Mouse (Mus musculus) hindbrain, embryonic 15.5 days (tissue): ENCODE measurements at regions not wholly inside any gene's neighbourhood (a gene's known extent, or its start where the extent isn't known, plus 50 kb on each side); places are given as distances from the start of the nearest gene placed in this dataset.

Experiments used
- ATAC-seq: fragments of 200-750 bp; cut with Nextera tagmentation; 2 replicates; pipeline ENCODE4 v1.8.0; 2017; ENCODE audit warnings: low read depth, moderate number of reproducible peaks, moderate TSS enrichment; ENCODE audit not compliant: low FRiP score
- H3K27ac ChIP-seq: fragments of 300-500 bp; sonication (generic); replicated peaks from 2 replicates; pipeline ENCODE4 v1.5.1; 2015; ENCODE audit warnings: mild to moderate bottlenecking, inconsistent platforms
- H3K27me3 ChIP-seq: fragments of 300-500 bp; sonication (generic); 2 replicates; pipeline ENCODE4 v1.6.1; 2015; ENCODE audit warnings: control low read depth, inconsistent platforms
- H3K36me3 ChIP-seq: fragments of 300-500 bp; sonication (generic); 2 replicates; pipeline ENCODE4 v1.6.1; 2015; ENCODE audit warnings: control low read depth, inconsistent platforms
- H3K4me1 ChIP-seq: fragments of 300-500 bp; sonication (generic); replicated peaks from 2 replicates; pipeline ENCODE4 v1.6.1; 2015; ENCODE audit warnings: control low read depth, inconsistent platforms
- H3K4me2 ChIP-seq: fragments of 300-500 bp; sonication (generic); 2 replicates; pipeline ENCODE4 v1.6.1; 2015; ENCODE audit warnings: moderate library complexity, mild to moderate bottlenecking, inconsistent platforms
- H3K4me3 ChIP-seq: fragments of 300-500 bp; sonication (generic); 2 replicates; pipeline ENCODE4 v1.5.1; 2015; ENCODE audit warnings: mild to moderate bottlenecking, inconsistent platforms
- H3K9ac ChIP-seq: fragments of 300-500 bp; sonication (generic); 2 replicates; pipeline ENCODE4 v1.6.1; 2015; ENCODE audit warnings: inconsistent platforms
- H3K9me3 ChIP-seq: fragments of 300-500 bp; sonication (generic); 2 replicates; pipeline ENCODE4 v1.6.1; 2016; ENCODE audit warnings: control low read depth, inconsistent platforms
- WGBS: fragments of 180-500 bp; shearing (Covaris S2); methylation state at CpG from one replicate; pipeline ENCODE4 v1.1.7; 2015; 5-methylcytosine and 5-hydroxymethylcytosine counted together

DNA sequence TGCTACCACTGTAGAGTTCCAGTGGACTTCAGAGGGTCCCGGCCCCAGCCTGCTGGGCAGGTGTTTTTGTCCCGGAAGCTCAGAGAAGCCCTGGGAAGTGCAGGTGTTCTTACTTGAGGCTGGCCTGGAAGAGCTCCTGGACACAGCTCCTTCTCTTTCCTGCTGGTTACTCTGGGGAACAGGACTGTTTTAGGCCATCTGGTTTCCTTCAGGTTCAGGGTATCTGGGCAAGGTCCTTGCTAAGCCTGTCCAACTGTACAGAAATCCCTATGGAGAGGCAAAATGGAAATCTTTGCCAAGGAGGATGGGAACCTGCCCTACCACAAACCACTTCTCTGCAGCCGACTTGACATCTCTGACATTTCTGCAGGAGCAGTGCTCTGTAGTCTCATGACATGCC, 198.4 kb downstream of the Foxo1 start:
- WGBS = 76% methylated on average over 3 of the region's 3 CpGs

GRCm38 (mm10) chr3:52463911-52464310, 195.8 kb downstream of the Foxo1 start:
- no peak overlapping the region for H3K4me2 ChIP-seq
- H3K9me3 ChIP-seq = no peaks in the 10 kb centered on the region
- H3K9ac ChIP-seq = no peak overlapping the region
- WGBS = 46% methylated on average over 7 of the region's 7 CpGs
- H3K4me1 ChIP-seq = 0 out of 2 replicates have a peak, but pooled peaks cover 9% of the 10 kb centered on the region
- H3K4me3 ChIP-seq = no peak overlapping the region
- ATAC-seq = no peak
- H3K36me3 ChIP-seq = no peaks in the 10 kb centered on the region
- no peak overlapping the region for H3K27ac ChIP-seq
- H3K27me3 ChIP-seq = no peaks in the 10 kb centered on the region

More for the DNA sequence above, 198.4 kb downstream of the Foxo1 start:
- no peak overlapping the region for H3K9ac ChIP-seq
- no peaks in the 10 kb centered on the region for H3K27me3 ChIP-seq
- 0 out of 2 replicates have a peak overlapping the region, but pooled peaks have one; percentile 21 for H3K27ac ChIP-seq
- 0 out of 2 replicates have a peak, but pooled peaks cover 9% of the 10 kb centered on the region for H3K4me1 ChIP-seq
- H3K36me3 ChIP-seq = no peaks in the 10 kb centered on the region
- H3K4me3 ChIP-seq = no peak overlapping the region
- no peak for ATAC-seq
- H3K4me2 ChIP-seq = no peak overlapping the region
- H3K9me3 ChIP-seq = no peaks in the 10 kb centered on the region

GRCm38 (mm10) chr3:52454955-52455354, 186.8 kb downstream of the Foxo1 start:
- Histone ChIP-seq H3K4me3 (no peak overlapping the region), H3K27me3 (no peaks in the 10 kb centered on the region), H3K27ac (no peak overlapping the region), H3K36me3 (no peaks in the 10 kb centered on the region), H3K4me2 (no peak overlapping the region), H3K9me3 (no peaks in the 10 kb centered on the region), H3K4me1 (no peaks in the 10 kb centered on the region; the same call in 1 of the 2 replicates), H3K9ac (no peak overlapping the region)
- no peak for ATAC-seq
- 91% methylated on average over 5 of the region's 5 CpGs for WGBS

GRCm38 (mm10) chr3:52453041-52453440, 184.9 kb downstream of the Foxo1 start:
- H3K9me3 ChIP-seq = no peaks in the 10 kb centered on the region
- no peak for ATAC-seq
- no peak overlapping the region for H3K9ac ChIP-seq
- no peaks in the 10 kb centered on the region; the same call in 1 of the 2 replicates for H3K4me1 ChIP-seq
- 86% methylated on average over 3 of the region's 3 CpGs for WGBS
- no peaks in the 10 kb centered on the region for H3K36me3 ChIP-seq
- no peak overlapping the region for H3K4me3 ChIP-seq
- H3K27me3 ChIP-seq = no peaks in the 10 kb centered on the region
- H3K4me2 ChIP-seq = no peak overlapping the region
- H3K27ac ChIP-seq = no peak overlapping the region

GRCm38 (mm10) chr3:52452345-52452744, 184.2 kb downstream of the Foxo1 start:
- H3K4me1 ChIP-seq = no peaks in the 10 kb centered on the region; the same call in 1 of the 2 replicates
- no peak overlapping the region for H3K4me3 ChIP-seq
- no peak overlapping the region for H3K27ac ChIP-seq
- no peak overlapping the region for H3K4me2 ChIP-seq
- ATAC-seq = no peak
- H3K27me3 ChIP-seq = no peaks in the 10 kb centered on the region
- 58% methylated on average over 5 of the region's 5 CpGs for WGBS
- no peak overlapping the region for H3K9ac ChIP-seq
- no peaks in the 10 kb centered on the region for H3K9me3 ChIP-seq
- H3K36me3 ChIP-seq = no peaks in the 10 kb centered on the region

DNA sequence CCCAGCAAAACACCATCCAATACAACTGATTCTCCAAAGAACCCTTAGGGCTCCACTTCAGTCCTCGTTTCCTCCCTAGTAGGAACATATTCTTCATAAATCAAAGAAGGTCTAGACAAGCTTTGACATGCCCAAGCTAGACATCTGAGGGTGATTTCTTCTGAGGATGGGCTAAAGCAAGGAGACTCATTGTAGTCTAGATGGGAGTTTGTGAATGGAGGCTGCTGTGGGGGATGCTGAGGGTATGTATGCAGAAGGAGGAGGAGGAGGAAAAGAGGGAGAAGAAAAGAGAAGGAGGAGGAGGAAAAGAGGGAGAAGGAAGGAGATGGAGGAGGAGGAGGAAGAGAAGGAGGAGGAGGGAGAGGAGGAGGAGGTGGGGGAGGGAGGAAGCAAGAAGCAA, 178.9 kb downstream of the Foxo1 start:
- no peak for ATAC-seq
- 85% methylated on average over 1 of the region's 1 CpGs for WGBS
- no peak overlapping the region for H3K9ac ChIP-seq
- no peaks in the 10 kb centered on the region for H3K9me3 ChIP-seq
- no peaks in the 10 kb centered on the region for H3K27me3 ChIP-seq
- H3K4me3 ChIP-seq = no peak overlapping the region
- H3K27ac ChIP-seq = no peak overlapping the region
- H3K4me1 ChIP-seq = 0 out of 2 replicates have a peak, but pooled peaks cover 3% of the 10 kb centered on the region
- no peak overlapping the region for H3K4me2 ChIP-seq
- no peaks in the 10 kb centered on the region for H3K36me3 ChIP-seq

- no peak for ATAC-seq
- Histone ChIP-seq H3K9me3 (no peaks in the 10 kb centered on the region), H3K36me3 (no peaks in the 10 kb centered on the region), H3K9ac (no peak overlapping the region), H3K4me3 (no peak overlapping the region), H3K4me1 (0 out of 2 replicates have a peak, but pooled peaks cover 3% of the 10 kb centered on the region), H3K27me3 (no peaks in the 10 kb centered on the region), H3K27ac (no peak overlapping the region), H3K4me2 (no peak overlapping the region)
- WGBS = 77% methylated on average over 5 of the region's 5 CpGs
Observed at GRCm38 (mm10) chr3:52446500-52446899, 178.4 kb downstream of the Foxo1 start.

GRCm38 (mm10) chr3:52444420-52445119, 176.4 kb downstream of the Foxo1 start:
- H3K4me1 ChIP-seq = 0 out of 2 replicates have a peak, but pooled peaks cover 3% of the 10 kb centered on the region
- H3K9me3 ChIP-seq = no peaks in the 10 kb centered on the region
- H3K36me3 ChIP-seq = no peaks in the 10 kb centered on the region
- H3K4me3 ChIP-seq = no peak overlapping the region
- no peaks in the 10 kb centered on the region for H3K27me3 ChIP-seq
- WGBS = 92% methylated on average over 8 of the region's 8 CpGs
- no peak overlapping the region for H3K9ac ChIP-seq
- no peak overlapping the region for H3K27ac ChIP-seq
- ATAC-seq = no peak
- no peak overlapping the region for H3K4me2 ChIP-seq

DNA sequence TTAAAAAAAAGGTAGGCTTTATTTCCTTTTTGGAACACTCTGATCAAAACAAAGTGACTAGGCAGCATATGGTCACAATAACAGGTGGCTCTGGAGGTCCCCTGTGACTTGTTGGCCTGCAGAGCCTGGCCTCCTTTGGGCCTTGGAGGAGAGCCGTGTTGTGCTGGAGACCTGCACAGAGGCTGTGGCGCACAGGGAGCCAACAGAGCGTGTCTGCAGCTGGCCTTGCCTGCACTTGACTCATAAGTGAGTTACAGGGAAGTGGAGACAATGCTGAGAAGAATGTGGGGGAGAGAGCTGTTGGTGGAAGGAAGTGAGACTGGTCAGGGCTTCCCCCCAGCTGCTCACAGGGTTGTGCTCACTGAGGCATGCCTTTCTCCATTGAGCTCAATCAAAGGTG, 175.7 kb downstream of the Foxo1 start:
- H3K27ac ChIP-seq = no peak overlapping the region
- no peaks in the 10 kb centered on the region for H3K9me3 ChIP-seq
- no peak overlapping the region for H3K4me3 ChIP-seq
- H3K9ac ChIP-seq = no peak overlapping the region
- no peaks in the 10 kb centered on the region for H3K36me3 ChIP-seq
- H3K4me2 ChIP-seq = no peak overlapping the region
- 17% methylated on average over 3 of the region's 3 CpGs for WGBS
- no peaks in the 10 kb centered on the region for H3K27me3 ChIP-seq
- 0 out of 2 replicates have a peak, but pooled peaks cover 3% of the 10 kb centered on the region for H3K4me1 ChIP-seq
- no peak for ATAC-seq

DNA sequence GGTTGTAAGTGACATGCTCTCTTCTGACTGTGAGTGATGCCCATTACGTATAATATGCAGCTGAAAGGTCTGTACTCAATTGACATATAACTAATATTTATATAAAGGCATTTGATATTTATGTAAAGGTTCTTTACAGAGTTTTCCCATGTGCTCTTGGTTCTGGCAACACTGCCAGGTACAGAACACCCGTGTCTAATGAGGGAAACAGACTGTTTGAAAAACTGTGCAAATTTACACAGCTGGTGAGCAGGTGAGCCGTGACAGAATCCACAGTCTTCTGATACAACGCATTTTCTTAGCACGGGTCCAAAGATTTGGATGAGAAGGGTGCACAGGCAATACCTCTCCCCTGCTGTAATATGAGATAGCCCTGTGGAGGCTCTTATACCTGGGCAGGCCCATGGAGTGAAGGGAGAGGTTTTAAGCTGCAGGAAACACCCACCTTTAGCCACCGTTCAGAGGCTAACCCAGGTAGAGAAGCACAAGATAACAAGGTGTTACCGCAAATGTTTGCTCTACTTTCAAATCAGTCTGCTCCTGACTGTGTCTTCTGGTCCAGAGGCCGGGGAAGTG, 161.0 kb downstream of the Foxo1 start:
- no peaks in the 10 kb centered on the region for H3K4me1 ChIP-seq
- H3K9me3 ChIP-seq = no peaks in the 10 kb centered on the region
- WGBS = 79% methylated on average over 8 of the region's 8 CpGs
- H3K4me2 ChIP-seq = no peak overlapping the region
- H3K4me3 ChIP-seq = no peak overlapping the region
- H3K9ac ChIP-seq = no peak overlapping the region
- H3K27ac ChIP-seq = no peak overlapping the region
- H3K27me3 ChIP-seq = no peaks in the 10 kb centered on the region
- no peaks in the 10 kb centered on the region for H3K36me3 ChIP-seq
- ATAC-seq = no peak

DNA sequence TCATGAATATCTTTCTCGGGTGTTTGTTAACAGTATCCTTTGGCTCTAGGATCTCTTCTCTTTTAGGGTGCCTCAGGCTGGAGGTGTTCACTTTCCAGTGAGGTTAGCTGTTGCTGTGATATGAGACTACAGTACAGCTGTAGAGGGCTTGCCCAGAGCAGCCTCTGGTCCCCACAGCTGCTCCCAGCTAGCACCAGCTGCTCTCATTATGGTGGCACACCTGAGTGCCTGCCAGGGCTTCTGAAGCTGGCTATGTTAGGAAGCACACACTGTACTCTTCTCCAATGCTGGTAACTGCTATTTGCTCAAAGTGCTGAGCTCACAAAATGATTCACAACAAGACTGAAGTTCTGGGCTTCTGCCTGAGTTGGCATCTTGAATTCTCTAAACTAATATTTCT, 154.7 kb downstream of the Foxo1 start:
- Histone ChIP-seq H3K9me3 (peaks cover 3% of the 10 kb centered on the region; the same call in 1 of the 2 replicates), H3K4me1 (no peaks in the 10 kb centered on the region), H3K4me2 (no peak overlapping the region), H3K9ac (no peak overlapping the region), H3K27me3 (no peaks in the 10 kb centered on the region), H3K4me3 (no peak overlapping the region), H3K27ac (no peak overlapping the region), H3K36me3 (no peaks in the 10 kb centered on the region)
- 96% methylated on average over 1 of the region's 1 CpGs for WGBS
- no peak for ATAC-seq

DNA sequence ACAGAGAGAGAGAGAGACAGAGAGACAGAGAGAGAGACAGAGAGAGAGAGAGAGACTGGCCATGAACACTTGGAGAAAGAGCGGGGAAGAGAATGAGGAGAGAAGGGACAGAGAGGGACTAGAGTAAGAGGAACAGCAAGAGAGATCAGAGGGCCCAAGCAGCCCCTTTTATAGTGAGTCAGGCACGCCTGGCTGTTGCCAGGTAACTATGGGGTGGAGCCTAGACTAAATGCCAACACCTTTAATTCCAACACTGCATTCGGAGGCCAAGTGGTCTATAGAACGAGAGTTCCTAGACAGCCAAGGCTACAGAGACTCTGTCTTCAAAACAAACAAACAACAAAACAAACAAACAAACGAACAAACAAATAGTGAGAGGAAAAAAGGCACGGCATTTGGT, 148.1 kb downstream of the Foxo1 start:
- Histone ChIP-seq H3K27ac (no peak overlapping the region), H3K36me3 (no peaks in the 10 kb centered on the region), H3K4me2 (no peak overlapping the region), H3K4me3 (no peak overlapping the region), H3K9ac (no peak overlapping the region), H3K9me3 (no peaks in the 10 kb centered on the region; the same call in 1 of the 2 replicates), H3K4me1 (peaks cover 10% of the 10 kb centered on the region), H3K27me3 (no peaks in the 10 kb centered on the region)
- 71% methylated on average over 6 of the region's 6 CpGs for WGBS
- ATAC-seq = no peak
